Mouse (Mus musculus) retina, postnatal 7 days (tissue): ENCODE results near the gene Apoc3.

Source experiments
- DNase-seq: peaks from one replicate; pipeline ENCODE4 v3.0.0-alpha.2; 2012; ENCODE audit warnings: low read depth, low spot score

The Apoc3 gene

GRCm38 (mm10) chr9:46196699-46197169 lies 38.7 kb downstream of the Apoc3 start:
- DNase-seq = no peak

GRCm38 (mm10) chr9:46194809-46195208 lies 40.6 kb downstream of the Apoc3 start:
- DNase-seq = no peak

DNA sequence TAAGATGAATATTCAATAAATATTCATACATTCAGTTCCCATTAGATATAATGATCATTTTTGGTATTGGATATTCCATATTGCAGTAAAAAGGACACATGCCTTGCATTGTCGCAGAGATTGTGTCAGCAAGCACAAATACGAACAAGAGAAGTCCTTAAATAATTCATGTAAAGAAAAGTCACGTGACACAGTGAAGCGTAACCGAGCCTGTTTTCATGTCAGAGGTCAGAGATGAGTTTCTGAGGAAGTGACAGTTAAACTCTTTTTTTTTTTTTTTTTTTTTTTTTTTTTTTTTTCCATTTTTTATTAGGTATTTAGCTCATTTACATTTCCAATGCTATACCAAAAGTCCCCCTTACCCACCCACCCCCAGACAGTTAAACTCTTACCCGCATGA lies 42.8 kb downstream of the Apoc3 start:
- DNase-seq = no peak

- DNase-seq = peak; percentile 36
Measured at GRCm38 (mm10) chr9:46191644-46192043, 43.8 kb downstream of the Apoc3 start.

DNA sequence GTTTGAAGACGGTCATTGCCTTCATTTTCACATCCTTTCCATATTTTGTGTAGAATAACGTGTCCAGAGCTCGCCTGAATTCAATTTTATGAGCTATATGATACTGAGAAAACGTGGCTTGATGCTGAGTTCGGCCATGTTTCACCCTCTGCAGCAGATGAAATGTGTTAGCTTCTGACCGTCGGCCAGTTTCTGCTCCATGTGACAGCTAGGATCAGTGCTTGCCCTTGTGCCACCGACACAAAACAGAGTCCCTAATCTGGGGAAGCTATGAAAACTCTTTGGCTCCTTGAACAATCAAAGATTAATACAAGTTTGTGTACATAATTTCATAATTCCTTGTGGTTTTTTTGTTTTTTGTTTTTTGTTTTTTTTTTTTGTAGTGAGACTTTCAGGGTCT lies 44.2 kb downstream of the Apoc3 start:
- DNase-seq = no peak

DNA sequence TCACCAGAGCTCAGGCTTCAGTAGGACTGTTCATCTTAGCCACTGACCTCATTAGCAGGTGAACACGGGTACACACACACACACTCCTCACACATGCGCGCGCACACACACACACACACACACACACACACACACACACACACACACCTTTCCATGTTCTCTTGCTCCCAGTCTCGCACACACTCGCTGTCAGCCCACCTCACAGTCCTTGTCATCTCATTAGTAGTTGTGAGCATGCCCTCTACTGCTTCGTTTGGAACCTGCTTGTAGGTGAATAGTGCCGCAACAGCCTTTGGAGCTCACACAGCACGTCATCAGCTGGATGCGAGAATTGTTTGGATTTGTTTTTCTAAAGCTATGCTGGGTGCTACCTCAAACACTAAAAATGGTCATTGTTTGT lies 46.1 kb downstream of the Apoc3 start:
- DNase-seq = no peak

- no peak for DNase-seq
Measured at GRCm38 (mm10) chr9:46188956-46189355, 46.5 kb downstream of the Apoc3 start.

GRCm38 (mm10) chr9:46188370-46188769 lies 47.1 kb downstream of the Apoc3 start:
- no peak for DNase-seq

GRCm38 (mm10) chr9:46186387-46186786 lies 49.0 kb downstream of the Apoc3 start:
- DNase-seq = no peak

GRCm38 (mm10) chr9:46185191-46185590 lies 50.2 kb downstream of the Apoc3 start:
- no peak for DNase-seq

DNA sequence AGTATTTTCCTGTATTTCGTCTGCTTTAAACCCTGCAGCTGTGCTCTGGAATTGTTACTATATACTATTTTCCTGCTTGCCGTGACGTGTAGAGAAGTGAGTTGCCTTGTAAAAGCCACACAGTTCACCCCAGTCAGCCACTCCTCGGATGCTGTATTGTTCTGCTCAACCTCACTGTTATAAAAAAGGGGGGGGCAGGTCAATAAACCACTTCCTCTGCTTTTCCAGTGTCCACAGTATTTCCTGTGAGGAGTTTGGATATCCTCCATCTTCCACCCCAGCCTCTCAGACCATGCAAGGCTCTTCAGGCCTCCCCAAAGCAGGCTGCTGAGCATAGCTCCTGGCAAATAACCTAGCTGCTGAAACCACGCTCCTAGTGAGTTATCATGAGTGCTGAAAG lies 50.9 kb downstream of the Apoc3 start:
- DNase-seq = no peak
